Mouse (Mus musculus) small intestine, adult 2 months (tissue): ENCODE measurements around the gene Tulp4.
"Not testable (repeated sequence)": the region's sequence is repeated elsewhere in the genome, so short reads cannot be mapped to it uniquely, and the experiment has no call there.

ENCODE experiments used
- CTCF ChIP-seq: fragments of 200-500 bp; IDR thresholded peaks from 2 replicates; pipeline ENCODE4 v1.5.1; 2012; ENCODE audit warnings: low read depth, mild to moderate bottlenecking, control low read depth, inconsistent platforms, low read length, moderate library complexity, mixed read lengths; ENCODE audit not compliant: insufficient replicate concordance, insufficient read length; ENCODE audit errors: extremely low read depth
- POLR2A ChIP-seq: fragments of 200-500 bp; IDR thresholded peaks from 2 replicates; pipeline ENCODE4 v1.6.1; 2012; ENCODE audit warnings: low read depth, mild to moderate bottlenecking, control low read depth, inconsistent platforms, low read length, moderate library complexity

- not testable (repeated sequence) for TF ChIP-seq POLR2A, CTCF
Observed at GRCm38 (mm10) chr17:6232633-6233032, 126.4 kb downstream of the Tulp4 start.
